Mouse (Mus musculus) embryonic facial prominence, embryonic 12.5 days (tissue): ENCODE results near the gene Lats2. TPM values are rescaled to one million over a fixed set of nuclear protein-coding genes. Genes with fewer than 3 reads are reported as not detected.
"Not testable (repeated sequence)": the region's sequence is repeated elsewhere in the genome, so short reads cannot be mapped to it uniquely, and the experiment has no call there.

ENCODE experiments used
- ATAC-seq: fragments of 200-750 bp; cut with Nextera tagmentation; 2 replicates; pipeline ENCODE4 v1.8.0; 2017; ENCODE audit not compliant: insufficient number of reproducible peaks, insufficient read depth, low FRiP score, low TSS enrichment
- H3K27ac ChIP-seq: fragments of 300-500 bp; sonication (generic); 2 replicates; pipeline ENCODE4 v1.5.1; 2016; ENCODE audit warnings: mild to moderate bottlenecking
- H3K27me3 ChIP-seq: fragments of 300-500 bp; sonication (generic); 2 replicates; pipeline ENCODE4 v1.6.1; 2016; ENCODE audit warnings: mild to moderate bottlenecking, moderate library complexity
- H3K36me3 ChIP-seq: fragments of 300-500 bp; sonication (generic); 2 replicates; pipeline ENCODE4 v1.6.1; 2016; ENCODE audit warnings: mild to moderate bottlenecking
- H3K4me1 ChIP-seq: fragments of 300-500 bp; sonication (generic); 2 replicates; pipeline ENCODE4 v1.6.1; 2016
- H3K4me2 ChIP-seq: fragments of 300-500 bp; sonication (generic); replicated peaks from 2 replicates; pipeline ENCODE4 v1.6.1; 2016; ENCODE audit warnings: mild to moderate bottlenecking, moderate library complexity
- H3K4me3 ChIP-seq: fragments of 300-500 bp; sonication (generic); 2 replicates; pipeline ENCODE4 v1.5.1; 2016; ENCODE audit warnings: mild to moderate bottlenecking
- H3K9ac ChIP-seq: fragments of 300-500 bp; sonication (generic); 2 replicates; pipeline ENCODE4 v1.6.1; 2016; ENCODE audit warnings: mild to moderate bottlenecking, moderate library complexity
- H3K9me3 ChIP-seq: fragments of 300-500 bp; sonication (generic); 2 replicates; pipeline ENCODE4 v1.6.1; 2016; ENCODE audit warnings: mild to moderate bottlenecking, moderate library complexity
- WGBS: fragments of 180-500 bp; shearing (Covaris S2); methylation state at CpG from one replicate; pipeline ENCODE4 v1.1.7; 2016; 5-methylcytosine and 5-hydroxymethylcytosine counted together
- polyA plus RNA-seq: library from polyadenylated mRNA; unstranded; fragments of >200 nt; fragmentation: Nextera tagmentation; extraction: Ambion mirVana; gene quantifications from 2 replicates; pipeline ENCODE4 v1.2.1, GENCODE M21; 2016

Lats2 gene
- polyA plus RNA-seq, 1 experiment from 2014 or later: 26.3 TPM

DNA sequence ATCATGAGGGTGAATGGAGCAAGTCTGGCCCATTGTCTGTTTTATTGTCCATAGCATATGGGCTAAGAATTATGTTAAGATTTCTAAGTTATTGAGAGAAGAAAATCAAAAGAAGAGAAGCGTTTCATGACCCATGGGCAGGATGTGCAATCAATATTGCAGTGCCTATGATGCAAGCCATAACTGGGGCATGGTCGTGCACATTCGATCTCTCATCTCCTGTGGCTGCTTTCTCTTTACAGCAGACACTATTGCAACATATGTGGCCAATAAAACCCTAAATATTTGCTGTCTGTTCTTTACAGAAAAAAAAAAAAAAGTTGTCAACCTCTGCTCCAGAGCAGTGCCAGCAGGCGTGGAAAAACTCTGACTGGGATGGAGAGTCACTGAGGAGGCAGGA lies 2.1 kb downstream of the Lats2 start:
- H3K4me1 ChIP-seq: peaks cover 6% of the 10 kb centered on the region; the same call in 1 of the 2 replicates
- H3K9me3 ChIP-seq: no peaks in the 10 kb centered on the region
- H3K27ac ChIP-seq: no peak overlapping the region
- no peaks in the 10 kb centered on the region for H3K27me3 ChIP-seq
- ATAC-seq: no peak
- H3K4me2 ChIP-seq: no peak overlapping the region
- WGBS: 68% methylated on average over 4 of the region's 4 CpGs
- no peaks in the 10 kb centered on the region for H3K36me3 ChIP-seq
- no peak overlapping the region for H3K9ac ChIP-seq
- no peak overlapping the region for H3K4me3 ChIP-seq

DNA sequence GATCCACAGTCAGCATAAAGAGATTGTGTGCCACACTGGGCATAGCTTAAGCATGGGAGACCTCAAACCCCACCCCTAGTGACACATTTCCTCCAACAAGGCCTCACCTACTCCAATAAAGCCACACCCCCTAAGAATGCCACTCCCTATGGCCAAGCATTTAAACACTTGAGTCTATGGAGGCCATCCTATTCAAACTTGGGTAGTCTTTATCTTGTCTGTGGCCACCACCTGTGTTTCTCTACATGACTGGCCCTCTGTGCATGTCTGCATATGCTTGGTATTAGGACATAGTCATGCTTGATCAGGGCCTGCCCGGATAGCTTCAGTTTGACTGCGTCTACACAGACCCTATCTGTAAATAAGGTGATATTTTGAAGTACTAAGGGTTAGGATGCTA lies 2.5 kb downstream of the Lats2 start:
- Histone ChIP-seq H3K27ac (no peak overlapping the region), H3K27me3 (no peaks in the 10 kb centered on the region), H3K9ac (no peak overlapping the region), H3K36me3 (no peaks in the 10 kb centered on the region), H3K9me3 (no peaks in the 10 kb centered on the region), H3K4me3 (no peak overlapping the region), H3K4me1 (peaks cover 5% of the 10 kb centered on the region; the same call in 1 of the 2 replicates), H3K4me2 (no peak overlapping the region)
- no peak for ATAC-seq
- 87% methylated on average over 2 of the region's 2 CpGs for WGBS

DNA sequence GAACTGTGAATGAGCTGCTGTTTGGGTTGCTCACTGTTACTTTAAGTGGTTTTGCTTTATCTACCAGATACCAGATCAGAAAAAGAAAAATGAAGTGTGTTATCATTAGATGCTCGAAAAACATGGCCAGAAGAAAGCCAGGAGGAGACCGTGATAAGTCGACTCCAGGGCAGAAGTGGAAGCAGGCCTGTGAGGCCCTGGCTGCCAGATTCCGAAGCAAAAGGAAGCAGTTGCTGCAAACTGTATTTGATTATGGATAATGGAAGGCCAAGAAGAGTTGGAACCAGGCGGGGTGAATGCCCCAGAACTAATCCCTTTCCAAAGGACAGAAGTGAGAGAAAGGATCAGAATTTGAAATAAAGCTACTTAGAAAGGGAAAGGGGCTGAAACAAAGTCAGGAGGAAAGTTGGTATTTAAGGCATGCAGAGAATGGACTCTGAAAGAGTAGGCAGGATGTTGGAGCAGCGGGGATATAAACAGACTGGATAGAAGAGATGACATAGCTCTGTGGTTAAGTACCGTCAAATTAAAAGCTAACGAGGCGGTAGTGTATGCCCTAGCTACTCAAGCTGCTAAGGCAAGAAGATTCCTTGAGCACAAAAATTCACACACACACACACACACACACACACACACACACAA lies 4.7 kb downstream of the Lats2 start:
- Histone ChIP-seq H3K4me3 (no peak overlapping the region), H3K9me3 (no peaks in the 10 kb centered on the region), H3K4me1 (peaks cover 5% of the 10 kb centered on the region; the same call in 1 of the 2 replicates), H3K27ac (peak overlapping the region; percentile 65; the same call in 1 of the 2 replicates), H3K4me2 (no peak overlapping the region), H3K9ac (no peak overlapping the region), H3K36me3 (no peaks in the 10 kb centered on the region), H3K27me3 (no peaks in the 10 kb centered on the region)
- no peak for ATAC-seq
- WGBS: 17% methylated on average over 9 of the region's 9 CpGs

DNA sequence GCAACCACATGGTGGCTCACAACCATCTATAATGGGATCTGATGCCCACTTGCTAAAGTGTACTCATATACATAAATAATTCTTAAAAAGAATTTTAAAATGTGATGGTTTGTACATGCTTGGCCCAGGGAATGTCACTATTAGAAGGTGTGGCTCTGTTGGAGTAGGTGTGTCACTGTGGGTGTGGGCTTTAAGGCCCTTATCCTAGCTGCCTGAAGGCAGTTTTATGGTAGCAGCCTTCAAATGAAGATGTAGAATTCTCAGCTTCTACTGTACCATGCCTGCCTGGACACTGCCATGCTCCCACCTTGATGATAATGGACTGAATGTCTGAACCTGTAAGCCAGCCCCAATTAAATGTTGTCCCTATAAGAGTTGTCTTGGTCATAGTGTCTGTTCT lies 7.2 kb downstream of the Lats2 start:
- H3K4me3 ChIP-seq, H3K36me3 ChIP-seq, H3K9me3 ChIP-seq, H3K27ac ChIP-seq, H3K9ac ChIP-seq, H3K4me1 ChIP-seq, H3K4me2 ChIP-seq, H3K27me3 ChIP-seq, ATAC-seq: not testable (repeated sequence)

DNA sequence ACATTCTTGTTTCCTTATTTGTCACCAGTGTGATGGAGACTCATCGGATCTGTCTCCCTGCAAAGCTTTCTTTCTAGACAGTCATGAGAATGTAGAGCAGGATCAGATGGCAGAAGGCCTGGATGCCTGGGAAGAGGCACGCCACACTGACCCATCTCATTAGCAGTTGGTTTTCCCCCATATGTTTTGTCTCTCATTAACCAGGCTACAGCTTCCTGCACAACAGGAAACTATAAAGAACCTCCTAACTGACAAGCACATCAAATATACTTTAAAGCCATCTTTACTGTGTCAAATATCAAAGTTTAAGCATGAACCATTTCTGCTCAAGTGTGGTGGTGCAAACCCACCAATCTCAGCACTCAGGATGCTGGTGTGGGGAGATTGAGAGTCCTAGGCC lies 8.7 kb downstream of the Lats2 start:
- H3K27ac ChIP-seq: no peak overlapping the region
- ATAC-seq: no peak
- H3K4me3 ChIP-seq: no peak overlapping the region
- WGBS: 62% methylated on average over 2 of the region's 2 CpGs
- peaks cover 9% of the 10 kb centered on the region; the same call in 1 of the 2 replicates for H3K4me1 ChIP-seq
- no peaks in the 10 kb centered on the region for H3K27me3 ChIP-seq
- no peaks in the 10 kb centered on the region for H3K36me3 ChIP-seq
- no peak overlapping the region for H3K4me2 ChIP-seq
- no peaks in the 10 kb centered on the region for H3K9me3 ChIP-seq
- H3K9ac ChIP-seq: no peak overlapping the region

DNA sequence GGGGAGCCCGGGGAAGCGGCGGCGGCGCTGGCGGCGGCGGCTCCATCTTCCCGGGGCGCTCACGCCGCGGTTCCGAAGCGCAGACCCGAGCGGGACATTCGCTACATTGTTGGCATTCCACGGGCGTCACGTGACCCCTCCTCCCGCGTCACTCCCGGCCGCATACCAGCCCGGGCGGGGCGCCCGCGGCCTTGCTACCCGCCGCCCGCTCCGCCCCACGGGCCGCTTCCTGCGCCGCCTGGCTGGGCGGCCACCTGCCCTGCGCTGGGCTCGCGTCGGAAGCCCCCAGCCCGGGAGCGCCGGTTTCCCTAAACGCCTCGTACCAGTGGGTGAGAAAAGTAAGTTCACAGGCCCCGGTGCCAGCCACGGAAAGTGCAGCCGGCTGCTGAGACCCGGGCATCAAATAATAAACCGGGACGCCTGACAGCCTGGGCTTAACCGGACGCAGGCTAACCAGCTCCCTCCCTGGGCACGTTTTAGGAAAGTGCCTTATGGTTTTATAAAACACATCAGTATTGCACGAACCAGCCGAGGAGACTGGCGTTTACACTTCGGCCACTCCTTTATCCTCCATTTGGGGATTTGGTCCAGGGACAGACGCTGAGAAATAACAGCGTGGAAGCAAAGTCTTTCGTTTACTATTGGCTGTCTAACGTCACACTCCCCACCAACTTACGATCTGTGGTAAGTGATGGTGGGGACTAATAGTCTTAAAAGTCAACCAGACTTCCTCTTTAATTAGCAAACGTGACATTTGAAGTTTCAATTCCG lies 12.0 kb downstream of the Lats2 start, which contains the start of gene Gm49361:
Gm49361 (minus strand) TSS at position 103 of the 771 bp plus-strand sequence.
- Histone ChIP-seq H3K4me1 (peaks cover 24% of the 10 kb centered on the region), H3K4me3 (peak within 1 kb of the TSS; percentile 95), H3K9ac (peak within 1 kb of the TSS; percentile 94), H3K36me3 (no peaks in the 10 kb centered on the region), H3K27ac (peak within 1 kb of the TSS; percentile 88), H3K27me3 (no peaks in the 10 kb centered on the region), H3K4me2 (peak within 1 kb of the TSS; percentile 54), H3K9me3 (no peaks in the 10 kb centered on the region)
- ATAC-seq: peak; percentile 83
- under 1% methylated on average over 54 of the region's 68 CpGs for WGBS

DNA sequence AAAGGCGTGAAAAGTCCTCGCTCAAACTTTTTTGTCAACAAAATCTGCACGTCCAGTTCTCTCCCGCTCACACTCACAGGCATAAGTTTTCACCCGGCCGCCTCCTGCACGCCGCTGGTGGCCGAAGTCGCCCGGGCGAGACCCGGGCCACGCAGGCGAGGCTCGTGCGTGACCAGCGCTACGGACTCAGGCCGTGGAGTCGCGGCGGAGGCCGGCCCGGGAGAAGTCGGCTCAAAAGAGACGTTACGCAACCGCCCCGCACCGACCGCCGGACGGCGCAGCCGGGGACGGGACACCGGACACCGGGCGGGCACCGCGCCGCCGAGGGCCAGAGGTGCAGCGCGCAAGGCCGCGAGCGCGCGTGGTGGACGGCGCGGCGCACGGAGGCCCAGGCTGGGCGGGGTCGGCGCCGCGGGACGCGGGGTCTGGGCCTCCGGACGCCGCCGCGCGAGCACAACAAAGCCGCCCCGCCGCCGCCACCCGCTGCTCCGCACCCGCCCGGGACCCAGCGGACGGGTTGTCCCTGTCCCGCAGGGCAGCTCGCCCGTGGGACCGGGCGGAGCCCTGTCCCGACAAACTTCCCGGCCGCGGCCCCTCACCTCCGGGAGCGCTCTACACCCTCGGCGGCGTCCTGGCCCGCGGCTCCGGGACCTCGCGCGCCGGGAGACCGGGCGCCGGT lies 12.8 kb downstream of the Lats2 start:
- Histone ChIP-seq H3K4me3 (peak overlapping the region; percentile 95), H3K27me3 (no peaks in the 10 kb centered on the region)
- WGBS: under 1% methylated on average over 99 of the region's 103 CpGs

DNA sequence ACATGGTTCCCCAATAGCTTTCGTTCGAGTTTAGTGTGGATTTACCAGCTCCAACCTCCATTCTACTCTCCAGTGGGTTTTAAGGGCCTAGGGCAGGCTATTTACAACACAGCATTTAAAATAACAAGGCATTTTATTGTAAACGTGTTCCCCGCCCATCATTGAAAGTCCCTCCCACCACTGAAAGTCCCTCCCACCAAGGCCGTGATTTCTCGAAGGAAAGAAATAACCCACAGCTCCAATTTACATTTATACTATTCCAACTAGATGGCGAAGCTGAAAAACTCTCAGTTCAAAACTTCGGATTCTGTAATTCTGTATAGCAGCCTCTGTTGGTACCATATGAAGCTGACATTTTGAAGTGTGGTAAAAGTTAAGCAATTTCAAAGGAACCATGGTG lies 13.6 kb downstream of the Lats2 start:
- H3K36me3 ChIP-seq: no peaks in the 10 kb centered on the region
- peak overlapping the region; percentile 54 for H3K4me2 ChIP-seq
- no peaks in the 10 kb centered on the region for H3K9me3 ChIP-seq
- H3K4me1 ChIP-seq: peaks cover 24% of the 10 kb centered on the region
- 0% methylated on average over 8 of the region's 8 CpGs for WGBS
- peak overlapping the region; percentile 94; the same call in 1 of the 2 replicates for H3K9ac ChIP-seq
- H3K4me3 ChIP-seq: peak overlapping the region; percentile 95
- H3K27ac ChIP-seq: no peak overlapping the region
- no peak for ATAC-seq
- H3K27me3 ChIP-seq: no peaks in the 10 kb centered on the region

More for the DNA sequence above, 12.8 kb downstream of the Lats2 start:
- H3K36me3 ChIP-seq: no peaks in the 10 kb centered on the region
- H3K27ac ChIP-seq: peak overlapping the region; percentile 88
- H3K4me1 ChIP-seq: peaks cover 24% of the 10 kb centered on the region
- H3K4me2 ChIP-seq: peak overlapping the region; percentile 54
- H3K9me3 ChIP-seq: no peaks in the 10 kb centered on the region
- H3K9ac ChIP-seq: peak overlapping the region; percentile 94
- peak; percentile 70 for ATAC-seq

DNA sequence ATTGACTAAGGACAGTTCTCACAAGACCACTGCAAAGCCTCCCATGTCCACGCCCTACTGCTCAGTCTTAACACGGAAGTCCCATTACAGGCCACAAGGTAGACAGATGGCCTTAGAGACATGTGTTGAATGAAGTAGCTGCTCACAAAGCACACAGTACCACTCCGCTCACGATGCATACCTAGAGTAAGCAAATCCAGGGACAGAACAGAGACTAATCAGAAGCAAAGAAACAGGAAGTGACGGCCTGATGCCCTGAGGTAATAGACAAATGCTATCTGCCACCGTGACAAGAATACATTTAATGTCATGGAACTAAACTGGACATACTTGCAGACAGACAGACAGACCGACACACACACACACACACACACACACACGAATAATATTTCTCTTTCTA lies 17.5 kb downstream of the Lats2 start:
- Histone ChIP-seq H3K9ac (no peak overlapping the region), H3K4me3 (no peak overlapping the region), H3K4me1 (peaks cover 24% of the 10 kb centered on the region), H3K4me2 (no peak overlapping the region), H3K27ac (no peak overlapping the region), H3K27me3 (no peaks in the 10 kb centered on the region), H3K36me3 (peaks cover 5% of the 10 kb centered on the region; the same call in 1 of the 2 replicates), H3K9me3 (no peaks in the 10 kb centered on the region)
- 57% methylated on average over 8 of the region's 8 CpGs for WGBS
- ATAC-seq: no peak

DNA sequence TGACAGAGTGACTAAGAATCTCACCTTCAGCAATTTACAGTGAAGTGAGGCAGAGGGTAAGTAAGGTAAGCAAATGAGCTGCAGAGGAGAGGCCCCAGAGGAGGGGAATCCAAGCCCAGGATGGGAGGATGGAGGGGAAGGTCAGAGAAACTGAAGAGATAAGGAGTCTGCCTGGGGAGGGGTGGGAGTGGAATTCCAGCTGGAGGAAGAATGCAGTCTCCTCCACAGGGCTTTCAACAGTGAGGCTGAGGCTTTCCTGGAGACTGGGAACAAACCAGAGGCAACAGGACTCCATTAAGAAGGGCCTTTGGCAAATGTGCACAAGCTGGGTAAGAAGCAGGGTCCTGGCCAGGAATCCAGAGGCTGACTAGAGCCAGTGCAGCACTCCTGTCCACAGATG lies 21.1 kb downstream of the Lats2 start:
- H3K9ac ChIP-seq: no peak overlapping the region
- peaks cover 11% of the 10 kb centered on the region; the same call in 1 of the 2 replicates for H3K36me3 ChIP-seq
- H3K4me2 ChIP-seq: no peak overlapping the region
- no peak overlapping the region for H3K27ac ChIP-seq
- H3K9me3 ChIP-seq: no peaks in the 10 kb centered on the region
- no peak overlapping the region for H3K4me3 ChIP-seq
- H3K4me1 ChIP-seq: peaks cover 15% of the 10 kb centered on the region; the same call in 1 of the 2 replicates
- H3K27me3 ChIP-seq: no peaks in the 10 kb centered on the region
- ATAC-seq: no peak

DNA sequence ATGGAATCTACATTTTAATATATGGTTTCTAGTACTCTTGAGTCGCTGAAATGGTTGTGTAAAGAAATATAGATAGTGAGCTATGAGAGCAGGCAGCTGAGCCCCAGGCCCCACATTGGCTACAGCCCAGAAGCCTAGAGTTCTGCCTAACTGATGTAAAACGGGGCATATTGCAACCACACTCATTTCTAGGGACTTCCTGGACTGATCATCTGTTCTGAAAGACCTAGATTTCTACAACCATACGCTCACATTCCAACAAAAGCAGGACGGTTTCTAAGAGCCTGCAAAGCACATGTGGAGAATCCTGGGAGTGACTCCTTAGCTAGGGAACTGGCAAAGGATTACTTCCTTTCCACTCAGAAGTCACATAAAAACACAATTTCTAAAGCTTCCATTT lies 22.0 kb downstream of the Lats2 start:
- H3K9me3 ChIP-seq: no peaks in the 10 kb centered on the region
- H3K4me1 ChIP-seq: peaks cover 15% of the 10 kb centered on the region; the same call in 1 of the 2 replicates
- H3K9ac ChIP-seq: no peak overlapping the region
- H3K36me3 ChIP-seq: peaks cover 11% of the 10 kb centered on the region; the same call in 1 of the 2 replicates
- no peak for ATAC-seq
- H3K27me3 ChIP-seq: no peaks in the 10 kb centered on the region
- 0 out of 2 replicates have a peak overlapping the region, but pooled peaks have one; percentile 3 for H3K27ac ChIP-seq
- 69% methylated on average over 4 of the region's 4 CpGs for WGBS
- no peak overlapping the region for H3K4me2 ChIP-seq
- no peak overlapping the region for H3K4me3 ChIP-seq
